Mouse (Mus musculus): ENCODE measurements at regions not wholly inside any gene's neighbourhood (a gene's known extent, or its start where the extent isn't known, plus 50 kb on each side); places are given as distances from the start of the nearest gene placed in this dataset.
A peak's percentile ranks its signal among the peaks of the same experiment; 100 is the strongest.
"Not testable (repeated sequence)": the region's sequence is repeated elsewhere in the genome, so short reads cannot be mapped to it uniquely, and the experiment has no call there.

- no peak for DNase-seq (ENCODE audit: extremely low spot score)
Observed at GRCm38 (mm10) chr9:30697533-30697932, 224.7 kb downstream of the Adamts15 start.

DNA sequence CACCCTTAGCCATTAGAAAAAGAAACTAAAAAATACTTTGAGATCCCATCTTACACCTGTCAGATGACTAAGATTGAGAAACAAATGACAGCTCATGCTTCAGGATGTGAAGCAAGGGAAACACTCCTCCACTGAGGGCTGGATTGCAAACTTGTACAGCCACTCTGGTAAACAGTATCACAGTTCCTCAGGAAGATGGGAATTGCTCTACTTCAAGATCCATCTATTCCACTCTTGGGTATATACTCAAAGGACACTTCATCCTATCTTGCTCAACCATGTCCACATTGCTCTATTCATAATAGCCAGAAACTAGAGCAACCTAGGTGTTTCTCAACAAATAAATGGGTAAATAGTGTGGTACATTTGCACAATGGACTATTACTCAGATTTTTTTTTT is 241.2 kb downstream of the Snx19 start:
- DNase-seq (ENCODE audit: extremely low spot score), result no peak

- DNase-seq (ENCODE audit: extremely low spot score), result no peak
Observed at GRCm38 (mm10) chr9:30662456-30662855, 235.5 kb downstream of the Snx19 start.

DNA sequence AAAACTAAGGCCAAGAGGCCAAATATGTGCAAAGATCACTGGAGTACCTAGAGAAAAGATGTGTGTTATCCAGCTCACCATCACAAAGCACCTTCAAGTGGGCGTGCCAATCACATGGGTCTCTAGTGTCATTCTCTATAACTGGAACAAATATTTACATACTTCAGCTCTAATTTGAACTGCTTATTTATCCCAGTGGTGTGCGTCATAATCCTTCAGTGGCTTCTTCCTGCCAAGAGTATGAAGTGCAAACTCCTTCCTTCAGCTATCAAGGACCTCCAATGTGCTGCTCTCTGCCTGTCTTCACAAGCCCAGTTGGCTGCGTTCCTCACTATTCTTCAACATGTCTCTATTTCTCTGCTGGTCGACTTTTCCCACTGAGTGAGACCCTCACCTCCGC is 227.1 kb downstream of the Snx19 start:
- no peak for DNase-seq (ENCODE audit: extremely low spot score)

- DNase-seq (ENCODE audit: extremely low spot score), result no peak
Observed at GRCm38 (mm10) chr9:30653210-30653609, 226.3 kb downstream of the Snx19 start.

GRCm38 (mm10) chr9:30649392-30650054 is 222.6 kb downstream of the Snx19 start:
- DNase-seq (ENCODE audit: extremely low spot score), result no peak

- DNase-seq (ENCODE audit: extremely low spot score), result no peak
Observed at GRCm38 (mm10) chr9:30633741-30634470, 207.0 kb downstream of the Snx19 start.

GRCm38 (mm10) chr9:30632164-30633146 is 205.5 kb downstream of the Snx19 start:
- DNase-seq (ENCODE audit: extremely low spot score), result peak; percentile 12

GRCm38 (mm10) chr9:30625635-30626034 is 198.7 kb downstream of the Snx19 start:
- no peak for DNase-seq (ENCODE audit: extremely low spot score)

GRCm38 (mm10) chr9:30625090-30625489 is 198.2 kb downstream of the Snx19 start:
- DNase-seq (ENCODE audit: extremely low spot score), result no peak

DNA sequence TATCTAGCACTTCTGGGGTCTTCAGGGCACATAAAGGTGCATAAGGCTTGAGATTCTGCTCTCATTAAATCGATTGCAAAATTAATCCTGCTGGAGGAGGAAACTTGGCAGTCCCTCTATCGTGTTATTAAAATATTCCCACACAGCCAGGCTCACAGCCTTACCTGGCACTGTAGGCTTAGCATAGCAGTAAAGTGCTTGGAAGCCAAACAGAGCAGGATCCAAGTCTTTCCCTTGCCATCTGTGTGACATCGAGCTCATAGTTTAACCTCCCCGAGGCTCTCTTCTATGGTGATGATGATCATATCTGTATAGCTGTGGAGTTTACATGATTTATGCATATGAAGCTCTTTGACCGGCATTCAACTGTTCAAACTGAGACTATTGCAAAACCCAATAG is 197.6 kb downstream of the Snx19 start:
- no peak for DNase-seq (ENCODE audit: extremely low spot score)

- no peak for DNase-seq (ENCODE audit: extremely low spot score)
Observed at GRCm38 (mm10) chr9:30619325-30619724, 192.4 kb downstream of the Snx19 start.

- DNase-seq (ENCODE audit: extremely low spot score), result no peak
Observed at GRCm38 (mm10) chr9:30618181-30618580, 191.3 kb downstream of the Snx19 start.

GRCm38 (mm10) chr9:30613715-30614114 is 186.8 kb downstream of the Snx19 start:
- DNase-seq (ENCODE audit: extremely low spot score), result no peak

- DNase-seq (ENCODE audit: extremely low spot score), result no peak
Observed at GRCm38 (mm10) chr9:30613003-30613552, 186.2 kb downstream of the Snx19 start.

GRCm38 (mm10) chr9:30610328-30610727 is 183.4 kb downstream of the Snx19 start:
- DNase-seq (ENCODE audit: extremely low spot score), result no peak

DNA sequence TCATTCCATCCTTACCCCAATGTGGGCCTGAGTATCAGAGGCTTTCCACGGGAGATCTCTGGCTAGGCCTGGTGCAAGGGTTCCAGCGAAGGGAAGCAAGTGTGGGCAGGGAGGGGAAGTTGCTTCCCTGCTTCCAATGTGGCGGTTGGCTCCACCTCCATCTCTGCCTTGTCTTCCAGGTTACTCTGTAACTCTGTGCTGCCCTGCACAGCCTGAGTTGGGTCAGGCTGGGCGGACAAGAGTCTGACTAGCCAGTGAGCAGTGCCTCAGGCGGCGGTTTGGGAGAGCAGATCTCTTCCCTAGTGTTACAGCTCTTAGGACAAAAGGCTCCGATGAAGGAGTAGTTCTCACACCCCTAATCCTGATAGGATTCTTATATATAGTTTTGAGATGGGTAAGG is 172.8 kb downstream of the Snx19 start:
- no peak for DNase-seq (ENCODE audit: extremely low spot score)

- DNase-seq (ENCODE audit: extremely low spot score), result no peak
Observed at GRCm38 (mm10) chr9:30597691-30598090, 170.8 kb downstream of the Snx19 start.

GRCm38 (mm10) chr9:30597092-30597491 is 170.2 kb downstream of the Snx19 start:
- DNase-seq (ENCODE audit: extremely low spot score), result not testable (repeated sequence)

DNA sequence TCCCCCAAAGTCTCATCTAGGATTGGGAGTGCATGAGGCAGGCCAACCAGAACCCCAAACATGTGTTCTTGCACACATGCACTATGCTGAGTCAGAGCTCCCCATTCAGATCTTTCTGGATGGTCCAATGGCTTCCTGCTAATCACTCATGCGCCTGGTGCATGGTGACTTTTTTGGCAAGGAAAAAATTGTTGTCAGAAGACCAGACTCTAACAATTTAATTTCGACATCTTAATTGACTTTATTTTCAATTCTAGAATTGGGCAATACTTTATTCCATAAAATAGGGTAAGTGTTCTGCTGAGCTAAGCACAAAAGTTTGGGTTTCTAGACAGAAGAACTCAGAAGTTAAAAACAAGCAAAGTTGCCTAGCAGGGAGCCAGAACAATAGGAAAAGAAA is 165.7 kb downstream of the Snx19 start:
- no peak for DNase-seq (ENCODE audit: extremely low spot score)

DNA sequence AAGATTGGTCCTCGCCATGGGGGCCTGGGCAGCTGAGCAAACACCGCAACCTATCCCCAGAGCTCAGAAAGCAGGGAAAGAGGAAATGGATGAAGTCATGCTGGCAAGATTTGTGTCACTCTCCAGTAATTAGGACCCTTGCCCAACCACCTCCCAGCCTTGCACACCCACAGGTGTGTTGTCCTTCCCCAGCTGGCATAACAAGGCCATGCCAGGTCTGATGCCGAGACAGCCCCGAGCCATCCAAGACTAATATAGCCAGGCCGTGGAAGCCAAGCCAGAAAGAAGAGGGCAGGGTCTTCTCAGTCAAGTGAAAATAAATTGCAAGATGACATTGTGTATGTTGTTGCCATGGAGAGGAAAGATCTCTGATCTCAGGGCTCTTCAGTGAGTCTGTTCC is 164.3 kb downstream of the Snx19 start:
- DNase-seq (ENCODE audit: extremely low spot score), result no peak

DNA sequence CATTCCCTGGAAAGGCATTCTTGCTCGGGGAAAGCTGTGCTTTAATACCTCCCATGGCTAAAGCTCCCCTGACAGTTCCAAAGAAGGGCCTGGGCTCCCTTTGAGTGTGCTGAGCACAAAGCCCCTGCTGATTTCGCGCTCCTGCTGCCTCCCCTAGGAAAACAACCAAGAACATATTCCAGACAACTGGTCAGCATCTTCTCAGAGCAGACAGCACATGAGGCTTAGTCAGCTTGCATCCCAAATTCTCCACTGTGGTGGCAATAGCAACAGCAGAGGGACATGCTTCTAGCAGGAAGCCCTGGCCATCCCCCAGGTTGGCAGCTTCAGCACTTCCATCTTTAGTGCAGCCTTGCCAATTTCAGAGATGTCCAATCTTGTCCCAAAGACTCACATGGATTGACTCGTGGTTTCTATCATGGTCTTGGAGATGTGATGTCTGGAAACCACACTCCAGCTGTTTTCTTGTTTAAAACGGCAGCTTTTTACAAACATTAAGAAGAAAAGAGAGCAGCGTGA is 163.8 kb downstream of the Snx19 start:
- DNase-seq (ENCODE audit: extremely low spot score), result no peak

All from embryo, embryonic 9.5 days (tissue).